Mouse (Mus musculus) brain, embryonic 14.5 days (tissue): ENCODE measurements at regions not wholly inside any gene's neighbourhood (a gene's known extent, or its start where the extent isn't known, plus 50 kb on each side); places are given as distances from the start of the nearest gene placed in this dataset.

ENCODE experiments used
- CTCF ChIP-seq: fragments of 200-500 bp; IDR thresholded peaks from 2 replicates; pipeline ENCODE4 v1.5.1; 2012; ENCODE audit warnings: inconsistent platforms, mild to moderate bottlenecking, moderate library complexity, borderline replicate concordance; ENCODE audit not compliant: insufficient read depth, insufficient read length; ENCODE audit errors: extremely low read depth
- POLR2A ChIP-seq: fragments of 200-500 bp; IDR thresholded peaks from 2 replicates; pipeline ENCODE4 v1.6.1; 2012; ENCODE audit warnings: mild to moderate bottlenecking, inconsistent platforms, borderline replicate concordance; ENCODE audit not compliant: poor library complexity, insufficient read depth, insufficient read length, severe bottlenecking; ENCODE audit errors: extremely low read depth

GRCm38 (mm10) chr6:117279786-117280411 lies 111.6 kb downstream of the Cxcl12 start:
- no peak for TF ChIP-seq POLR2A
- no peak for TF ChIP-seq CTCF
